Mouse (Mus musculus) forebrain, embryonic 14.5 days (tissue): ENCODE results near the gene Iqcd. TPM values are rescaled to one million over a fixed set of nuclear protein-coding genes. Genes with fewer than 3 reads are reported as not detected.

Experiments
- ATAC-seq: fragments of 200-750 bp; cut with Nextera tagmentation; 2 replicates; pipeline ENCODE4 v1.8.0; 2017; ENCODE audit warnings: mild to moderate bottlenecking, moderate library complexity
- DNase-seq: peaks from one replicate; pipeline ENCODE4 v3.0.0-alpha.2; 2015; ENCODE audit warnings: low spot score
- H3K27ac ChIP-seq: fragments of 300-500 bp; sonication (generic); 2 replicates; pipeline ENCODE4 v1.5.1; 2014; ENCODE audit warnings: low read depth, mild to moderate bottlenecking, control low read depth, low read length, moderate library complexity
- H3K27me3 ChIP-seq: fragments of 300-500 bp; sonication (generic); replicated peaks from 2 replicates; pipeline ENCODE4 v1.6.1; 2014; ENCODE audit warnings: low read length, control low read depth, mixed read lengths; ENCODE audit not compliant: control insufficient read depth, insufficient read depth
- H3K36me3 ChIP-seq: fragments of 300-500 bp; sonication (generic); 2 replicates; pipeline ENCODE4 v1.6.1; 2014; ENCODE audit warnings: low read length, control low read depth; ENCODE audit not compliant: control insufficient read depth, insufficient read depth
- H3K4me1 ChIP-seq: fragments of 300-500 bp; sonication (generic); 2 replicates; pipeline ENCODE4 v1.6.1; 2014; ENCODE audit warnings: antibody characterized with exemption, low read length, control low read depth; ENCODE audit not compliant: control insufficient read depth, insufficient read depth
- H3K4me2 ChIP-seq: fragments of 300-500 bp; sonication (generic); 2 replicates; pipeline ENCODE4 v1.6.1; 2014; ENCODE audit warnings: mild to moderate bottlenecking, control low read depth, low read length
- H3K4me3 ChIP-seq: fragments of 300-500 bp; sonication (generic); 2 replicates; pipeline ENCODE4 v1.5.1; 2014; ENCODE audit warnings: low read depth, low read length, control low read depth
- H3K9ac ChIP-seq: fragments of 300-500 bp; sonication (generic); 2 replicates; pipeline ENCODE4 v1.6.1; 2014; ENCODE audit warnings: mild to moderate bottlenecking, low read length, control low read depth, moderate library complexity
- H3K9me3 ChIP-seq: fragments of 300-500 bp; sonication (generic); replicated peaks from 2 replicates; pipeline ENCODE4 v1.6.1; 2016; ENCODE audit warnings: low read length, control low read depth, mixed read lengths; ENCODE audit not compliant: control insufficient read depth
- WGBS: fragments of 180-500 bp; shearing (Covaris S2); extraction: QIAGEN DNeasy Blood & Tissue Kit; methylation state at CpG from one replicate; pipeline ENCODE4 v1.1.7; 2014; 5-methylcytosine and 5-hydroxymethylcytosine counted together
- polyA plus RNA-seq: library from polyadenylated mRNA; unstranded; fragments of >200 nt; fragmentation: Nextera tagmentation; extraction: Ambion mirVana; gene quantifications from 2 replicates; pipeline ENCODE4 v1.2.1, GENCODE M21; 2014

The Iqcd gene
- 2.0 and 2.4 TPM in 2 replicates for polyA plus RNA-seq

- WGBS: under 1% methylated on average over 35 of the region's 35 CpGs
- ATAC-seq: peak; percentile 99
Measured at GRCm38 (mm10) chr5:120588569-120589094, at the start of gene Iqcd, which contains the start of gene Tpcn1. Gene Iqcd, plus strand, starts transcription at chr5:120589016. Gene Tpcn1, minus strand, starts transcription at chr5:120588673.

GRCm38 (mm10) chr5:120548236-120548850, 40.5 kb upstream of the Iqcd start:
- no peaks in the 10 kb centered on the region for H3K27me3 ChIP-seq
- no peak overlapping the region for H3K27ac ChIP-seq
- H3K9me3 ChIP-seq: no peaks in the 10 kb centered on the region
- DNase-seq (no peak), ATAC-seq (no peak)
- H3K4me1 ChIP-seq: no peaks in the 10 kb centered on the region
- no peak overlapping the region for H3K4me3 ChIP-seq
- H3K36me3 ChIP-seq: peaks cover 38% of the 10 kb centered on the region
- H3K9ac ChIP-seq: no peak overlapping the region
- 81% methylated on average over 11 of the region's 11 CpGs for WGBS
- no peak overlapping the region for H3K4me2 ChIP-seq

More at GRCm38 (mm10) chr5:120588569-120589094, at the start of gene Iqcd, which contains the start of gene Tpcn1:
- Histone ChIP-seq H3K4me1 (peaks cover 18% of the 10 kb centered on the region), H3K4me3 (peak within 1 kb of the TSS; percentile 77), H3K27me3 (no peaks in the 10 kb centered on the region), H3K27ac (peak within 1 kb of the TSS; percentile 70; the same call in 1 of the 2 replicates), H3K9ac (peak within 1 kb of the TSS; percentile 84), H3K9me3 (no peaks in the 10 kb centered on the region; the same call in 1 of the 2 replicates), H3K36me3 (peaks cover 7% of the 10 kb centered on the region; the same call in 1 of the 2 replicates), H3K4me2 (peak within 1 kb of the TSS; percentile 99)
- DNase-seq: peak; percentile 100

GRCm38 (mm10) chr5:120550137-120550536, 38.7 kb upstream of the Iqcd start:
- peaks cover 48% of the 10 kb centered on the region for H3K36me3 ChIP-seq
- no peak overlapping the region for H3K27ac ChIP-seq
- H3K4me3 ChIP-seq: no peak overlapping the region
- H3K9me3 ChIP-seq: no peaks in the 10 kb centered on the region
- no peaks in the 10 kb centered on the region for H3K4me1 ChIP-seq
- no peaks in the 10 kb centered on the region for H3K27me3 ChIP-seq
- DNase-seq (no peak), ATAC-seq (no peak)
- H3K4me2 ChIP-seq: no peak overlapping the region
- no peak overlapping the region for H3K9ac ChIP-seq
- WGBS: 91% methylated on average over 5 of the region's 5 CpGs

GRCm38 (mm10) chr5:120550673-120551072, 38.1 kb upstream of the Iqcd start:
- H3K9ac ChIP-seq: no peak overlapping the region
- 94% methylated on average over 5 of the region's 5 CpGs for WGBS
- H3K27me3 ChIP-seq: no peaks in the 10 kb centered on the region

GRCm38 (mm10) chr5:120555871-120556270, 32.9 kb upstream of the Iqcd start:
- H3K4me2 ChIP-seq: no peak overlapping the region
- DNase-seq: no peak
- no peak overlapping the region for H3K9ac ChIP-seq
- 89% methylated on average over 24 of the region's 24 CpGs for WGBS
- H3K9me3 ChIP-seq: no peaks in the 10 kb centered on the region
- no peaks in the 10 kb centered on the region for H3K27me3 ChIP-seq
- ATAC-seq: no peak
- H3K36me3 ChIP-seq: peaks cover 47% of the 10 kb centered on the region
- no peak overlapping the region for H3K27ac ChIP-seq
- no peaks in the 10 kb centered on the region; the same call in 1 of the 2 replicates for H3K4me1 ChIP-seq
- no peak overlapping the region for H3K4me3 ChIP-seq

More at GRCm38 (mm10) chr5:120550673-120551072, 38.1 kb upstream of the Iqcd start:
- Histone ChIP-seq H3K4me1 (no peaks in the 10 kb centered on the region), H3K36me3 (peaks cover 52% of the 10 kb centered on the region), H3K4me3 (no peak overlapping the region), H3K9me3 (no peaks in the 10 kb centered on the region), H3K27ac (no peak overlapping the region), H3K4me2 (no peak overlapping the region)
- ATAC-seq: no peak
- no peak for DNase-seq

GRCm38 (mm10) chr5:120558041-120558440, 30.8 kb upstream of the Iqcd start:
- Histone ChIP-seq H3K4me2 (no peak overlapping the region), H3K27ac (no peak overlapping the region), H3K4me3 (no peak overlapping the region), H3K9me3 (no peaks in the 10 kb centered on the region), H3K4me1 (peaks cover 8% of the 10 kb centered on the region), H3K36me3 (peaks cover 28% of the 10 kb centered on the region), H3K27me3 (no peaks in the 10 kb centered on the region), H3K9ac (no peak overlapping the region)
- DNase-seq: no peak
- ATAC-seq: no peak
- WGBS: 80% methylated on average over 8 of the region's 8 CpGs

GRCm38 (mm10) chr5:120558762-120559161, 30.1 kb upstream of the Iqcd start:
- WGBS: 81% methylated on average over 14 of the region's 14 CpGs
- no peak for ATAC-seq
- H3K27ac ChIP-seq: no peak overlapping the region

GRCm38 (mm10) chr5:120560129-120560615, 28.6 kb upstream of the Iqcd start:
- Histone ChIP-seq H3K4me1 (peaks cover 18% of the 10 kb centered on the region), H3K27ac (peak overlapping the region; percentile 11; the same call in 1 of the 2 replicates), H3K4me3 (no peak overlapping the region), H3K27me3 (no peaks in the 10 kb centered on the region), H3K36me3 (peaks cover 12% of the 10 kb centered on the region), H3K9me3 (no peaks in the 10 kb centered on the region), H3K4me2 (no peak overlapping the region), H3K9ac (no peak overlapping the region)
- WGBS: 73% methylated on average over 9 of the region's 9 CpGs
- no peak for DNase-seq
- no peak for ATAC-seq

More at GRCm38 (mm10) chr5:120558762-120559161, 30.1 kb upstream of the Iqcd start:
- H3K9me3 ChIP-seq: no peaks in the 10 kb centered on the region
- no peak overlapping the region for H3K4me2 ChIP-seq
- H3K9ac ChIP-seq: no peak overlapping the region
- H3K36me3 ChIP-seq: peaks cover 23% of the 10 kb centered on the region
- H3K27me3 ChIP-seq: no peaks in the 10 kb centered on the region
- H3K4me3 ChIP-seq: no peak overlapping the region
- no peak for DNase-seq
- H3K4me1 ChIP-seq: peaks cover 12% of the 10 kb centered on the region
